Mouse (Mus musculus) C2C12 (cell line): ENCODE data around the gene Gad2. TPM values are rescaled to one million over a fixed set of nuclear protein-coding genes. Genes with fewer than 3 reads are reported as not detected.
A peak's percentile ranks its signal among the peaks of the same experiment; 100 is the strongest.

Source experiments
- H3K27me3 ChIP-seq: one replicate; pipeline ENCODE4 v1.6.1; 2011; ENCODE audit not compliant: control insufficient read depth, insufficient read depth, insufficient read length
- H3K36me3 ChIP-seq: one replicate; pipeline ENCODE4 v1.6.1; 2011; ENCODE audit not compliant: control insufficient read depth, insufficient read depth
- H3K4me3 ChIP-seq: one replicate; pipeline ENCODE4 v1.5.1; 2011; ENCODE audit warnings: mild to moderate bottlenecking, control low read depth; ENCODE audit not compliant: poor library complexity, insufficient read depth, severe bottlenecking
- H3K79me2 ChIP-seq: one replicate; pipeline ENCODE4 v1.6.1; 2011; ENCODE audit not compliant: control insufficient read depth, insufficient read depth
- H3K79me3 ChIP-seq: one replicate; pipeline ENCODE4 v1.6.1; 2011; ENCODE audit warnings: low read depth, control low read depth
- H3ac ChIP-seq: one replicate; pipeline ENCODE3; 2011; ENCODE audit warnings: low read depth; ENCODE audit not compliant: control insufficient read depth, insufficient read length
- CEBPB ChIP-seq: IDR thresholded peaks from one replicate; pipeline ENCODE4 v1.6.1; 2011; ENCODE audit warnings: low read depth, mild to moderate bottlenecking, control low read depth, moderate library complexity
- CTCF ChIP-seq: IDR thresholded peaks from one replicate; pipeline ENCODE4 v1.5.1; 2011; ENCODE audit not compliant: control insufficient read depth, insufficient read depth, insufficient read length
- FOSL1 ChIP-seq: IDR thresholded peaks from one replicate; pipeline ENCODE4 v1.8.0; 2011; ENCODE audit warnings: mild to moderate bottlenecking, low read length; ENCODE audit not compliant: poor library complexity, insufficient read depth, severe bottlenecking
- MAX ChIP-seq: IDR thresholded peaks from one replicate; pipeline ENCODE4 v1.6.1; 2011; ENCODE audit warnings: mild to moderate bottlenecking, control low read depth
- MYOD1 ChIP-seq: IDR thresholded peaks from one replicate; pipeline ENCODE4 v1.6.1; 2011; ENCODE audit warnings: low read depth; ENCODE audit not compliant: control insufficient read depth, insufficient read length
- MYOG ChIP-seq: IDR thresholded peaks from one replicate; pipeline ENCODE4 v1.6.1; 2011; ENCODE audit not compliant: control insufficient read depth, insufficient read length; ENCODE audit errors: extremely low read depth
- USF1 ChIP-seq: IDR thresholded peaks from one replicate; pipeline ENCODE4 v1.6.1; 2011; ENCODE audit warnings: low read depth, mild to moderate bottlenecking, control low read depth, moderate library complexity
- polyA plus RNA-seq: library from polyadenylated mRNA; unstranded; fragments of >200 nt; fragmentation: generic; extraction: Trizol; gene quantifications from one replicate; pipeline ENCODE4 v1.2.1, GENCODE M21; 2012; ENCODE audit warnings: missing spikeins

Gene Gad2
- polyA plus RNA-seq, 1 experiment, result not detected

DNA sequence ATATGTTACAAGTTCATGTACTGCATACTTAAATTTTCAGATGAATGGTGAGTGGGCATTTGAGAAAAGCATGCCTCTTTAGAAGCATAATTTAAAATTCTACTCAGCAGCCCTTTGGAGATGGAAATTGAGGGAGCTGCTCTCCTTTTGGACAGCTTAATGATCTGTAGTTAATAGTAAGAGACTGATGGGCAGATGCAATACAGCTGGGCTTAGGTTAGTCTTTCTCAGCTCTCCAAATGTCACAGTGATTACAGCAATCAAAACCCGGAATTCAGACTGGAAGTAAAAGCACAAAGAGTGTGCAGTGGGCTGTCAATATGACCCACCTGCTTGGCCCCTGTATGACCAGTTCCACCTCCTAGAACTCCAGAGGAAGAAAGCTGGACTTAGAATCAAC, 24.1 kb downstream of the Gad2 start:
- Histone ChIP-seq H3K27me3 (no peaks in the 10 kb centered on the region), H3K4me3 (no peak overlapping the region), H3ac (no peak overlapping the region), H3K36me3 (no peaks in the 10 kb centered on the region), H3K79me3 (no peaks in the 10 kb centered on the region), H3K79me2 (no peaks in the 10 kb centered on the region)
- TF ChIP-seq MYOD1 (no peak), CTCF (no peak), CEBPB (no peak), MYOG (no peak), FOSL1 (no peak), USF1 (no peak), MAX (no peak)

DNA sequence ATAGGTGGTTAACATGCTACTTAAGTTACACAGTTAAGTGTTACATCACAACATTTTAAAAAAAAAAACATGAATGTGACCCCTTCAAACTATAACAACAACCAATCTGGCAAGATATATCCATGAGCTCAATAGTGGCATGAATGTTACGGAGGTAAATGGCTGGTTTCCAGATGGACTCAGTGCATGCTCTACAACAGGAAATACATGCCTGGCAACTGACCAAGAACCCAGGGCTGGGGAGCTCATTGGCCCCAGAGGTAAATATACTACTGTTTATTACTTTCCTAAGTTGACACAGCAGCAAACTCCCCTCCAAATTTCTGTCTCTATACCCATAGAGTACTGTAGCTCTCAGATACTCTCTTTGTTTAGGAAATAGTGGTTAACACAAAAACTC, 26.4 kb downstream of the Gad2 start:
- no peak overlapping the region for H3K4me3 ChIP-seq
- no peaks in the 10 kb centered on the region for H3K36me3 ChIP-seq
- no peaks in the 10 kb centered on the region for H3K27me3 ChIP-seq
- no peaks in the 10 kb centered on the region for H3K79me2 ChIP-seq
- TF ChIP-seq MAX, result no peak
- TF ChIP-seq MYOD1, result no peak
- no peak for TF ChIP-seq CEBPB
- TF ChIP-seq CTCF, result no peak
- TF ChIP-seq FOSL1, result no peak
- TF ChIP-seq USF1, result no peak
- TF ChIP-seq MYOG, result no peak
- no peak overlapping the region for H3ac ChIP-seq
- H3K79me3 ChIP-seq, result no peaks in the 10 kb centered on the region

DNA sequence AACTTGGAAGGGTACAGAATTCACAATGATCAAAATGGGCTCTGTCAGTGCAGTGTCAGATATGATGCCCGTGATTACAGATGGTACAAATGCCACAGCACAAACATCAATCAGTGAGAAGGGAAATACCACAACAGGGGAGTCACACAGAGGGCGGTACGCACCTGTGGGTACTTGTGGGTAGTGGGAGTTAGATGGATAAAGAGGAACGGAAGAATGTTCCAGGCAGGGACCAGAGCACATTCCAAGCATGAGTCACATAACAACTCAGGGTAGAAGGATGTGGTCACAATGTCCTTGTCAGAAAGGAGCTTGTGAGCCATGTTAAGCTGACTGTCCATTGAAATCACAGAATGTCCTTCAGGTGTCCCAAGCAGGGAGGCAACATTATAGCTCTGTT, 29.8 kb downstream of the Gad2 start:
- Histone ChIP-seq H3K27me3 (no peaks in the 10 kb centered on the region), H3K36me3 (no peaks in the 10 kb centered on the region), H3K79me2 (no peaks in the 10 kb centered on the region), H3K79me3 (no peaks in the 10 kb centered on the region), H3K4me3 (no peak overlapping the region), H3ac (no peak overlapping the region)
- peak; percentile 36 for TF ChIP-seq MAX
- TF ChIP-seq FOSL1, result peak; percentile 87
- TF ChIP-seq USF1, result no peak
- peak; percentile 75 for TF ChIP-seq MYOD1

DNA sequence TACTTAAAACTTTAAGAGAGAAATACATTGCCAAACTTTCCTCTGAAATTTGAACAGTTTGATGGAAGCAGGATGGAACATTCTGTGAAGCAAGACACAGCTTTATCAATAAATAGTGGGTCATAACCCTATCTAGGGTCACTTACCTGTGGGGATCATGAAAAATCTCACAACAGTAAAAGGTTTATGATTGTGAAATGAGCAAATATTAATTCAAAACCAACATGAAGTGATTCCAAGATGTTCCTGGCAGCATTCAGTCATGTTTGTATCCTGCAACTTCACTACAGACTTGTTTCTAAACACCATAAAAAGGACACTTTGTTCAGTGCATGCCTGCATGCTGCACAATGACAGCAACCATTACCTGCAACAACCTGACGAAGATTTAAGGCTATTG, 41.7 kb downstream of the Gad2 start:
- TF ChIP-seq CTCF, result no peak
- TF ChIP-seq MYOD1, result no peak
- no peak for TF ChIP-seq USF1
- no peak for TF ChIP-seq MYOG
- no peak for TF ChIP-seq CEBPB
- TF ChIP-seq FOSL1, result no peak
- no peak for TF ChIP-seq MAX

DNA sequence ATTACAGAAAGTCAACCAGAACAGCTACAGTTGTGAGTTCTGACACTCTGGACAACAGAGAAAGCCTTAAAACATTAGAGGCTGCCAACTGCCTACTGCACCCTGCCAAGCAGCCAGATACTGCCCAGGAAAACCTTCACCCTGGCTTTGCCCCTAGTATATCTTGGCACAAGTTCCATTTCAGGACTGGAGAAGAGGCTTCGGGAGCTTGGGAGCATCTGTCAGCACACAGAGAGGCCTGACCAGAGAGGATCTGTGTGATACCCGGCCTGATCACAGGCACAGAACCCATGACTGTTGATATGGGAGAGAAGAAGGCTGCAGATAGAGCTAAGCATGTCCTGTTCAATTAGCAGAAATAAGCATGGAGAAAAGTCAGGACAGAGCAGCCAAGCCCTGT, 48.4 kb downstream of the Gad2 start:
- Histone ChIP-seq H3K4me3 (no peak overlapping the region), H3ac (no peak overlapping the region), H3K79me2 (no peaks in the 10 kb centered on the region), H3K79me3 (no peaks in the 10 kb centered on the region), H3K27me3 (no peaks in the 10 kb centered on the region), H3K36me3 (no peaks in the 10 kb centered on the region)
- TF ChIP-seq MYOG (no peak), CTCF (no peak), USF1 (no peak), MYOD1 (no peak), CEBPB (no peak), MAX (no peak), FOSL1 (no peak)

More for the DNA sequence above, 41.7 kb downstream of the Gad2 start:
- no peaks in the 10 kb centered on the region for H3K36me3 ChIP-seq
- H3K27me3 ChIP-seq, result no peaks in the 10 kb centered on the region
- no peak overlapping the region for H3ac ChIP-seq
- no peaks in the 10 kb centered on the region for H3K79me3 ChIP-seq
- no peaks in the 10 kb centered on the region for H3K79me2 ChIP-seq
- H3K4me3 ChIP-seq, result no peak overlapping the region

DNA sequence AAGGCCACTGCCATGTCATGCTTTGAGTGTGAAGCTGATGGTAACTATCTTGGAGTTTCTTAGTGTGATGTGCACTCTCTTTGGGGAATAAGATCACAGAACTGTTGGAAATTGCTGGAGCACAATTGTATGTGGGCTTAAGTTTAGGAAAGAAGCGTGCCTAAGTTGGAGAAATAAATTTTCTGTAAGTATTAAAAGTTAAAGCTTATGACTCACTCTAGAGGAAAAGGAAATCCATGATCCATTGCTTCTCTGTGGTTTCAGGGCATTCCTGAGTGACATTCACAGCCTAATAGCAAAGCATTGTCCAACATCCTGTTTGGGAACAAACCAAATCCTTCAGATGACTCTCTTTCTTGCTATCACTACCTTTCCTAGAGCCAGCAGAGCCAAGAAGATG, 49.3 kb downstream of the Gad2 start:
- no peaks in the 10 kb centered on the region for H3K79me2 ChIP-seq
- H3K4me3 ChIP-seq, result no peak overlapping the region
- no peaks in the 10 kb centered on the region for H3K36me3 ChIP-seq
- H3K79me3 ChIP-seq, result no peaks in the 10 kb centered on the region
- H3K27me3 ChIP-seq, result no peaks in the 10 kb centered on the region
- peak; percentile 55 for TF ChIP-seq MAX
- TF ChIP-seq FOSL1, result peak; percentile 70
- TF ChIP-seq MYOG, result no peak
- TF ChIP-seq CEBPB, result peak; percentile 23
- no peak overlapping the region for H3ac ChIP-seq
